Mouse (Mus musculus) kidney, embryonic 14.5 days (tissue): ENCODE data around the gene Ndufs7. TPM values are rescaled to one million over a fixed set of nuclear protein-coding genes. Genes with fewer than 3 reads are reported as not detected.

ENCODE experiments used
- microRNA-seq: library from miRNA; unstranded; fragments of <30 nt; microRNA quantifications from one replicate; pipeline ENCODE4, GENCODE M21; 2016
- polyA plus RNA-seq: library from polyadenylated mRNA; unstranded; fragments of >200 nt; fragmentation: Nextera tagmentation; extraction: Ambion mirVana; gene quantifications from 2 replicates; pipeline ENCODE4 v1.2.1, GENCODE M21; 2014

Gene Ndufs7
- polyA plus RNA-seq, 1 experiment from 2014 or later = 390 TPM

Small RNA genes lying within 50 kb of the gene (microRNA-seq; reads per million reads assigned to microRNA genes)
- 1.1 reads per million for gene Mir6911

Other genes starting within 250 kb of the Ndufs7 start
- gene Arhgap45, start 232.5 kb upstream of the Ndufs7 start, polyA plus RNA-seq = 4.8 and 7.7 TPM in 2 replicates
- gene Polr2e, start 209.3 kb upstream of the Ndufs7 start, polyA plus RNA-seq = 276 and 310 TPM in 2 replicates
- gene Gpx4, start 202.0 kb upstream of the Ndufs7 start, polyA plus RNA-seq = 552 and 641 TPM in 2 replicates
- gene Sbno2, start 143.6 kb upstream of the Ndufs7 start, polyA plus RNA-seq = 10.6 and 14.8 TPM in 2 replicates
- 26.6 and 42.0 TPM in 2 replicates for gene Stk11, start 133.3 kb upstream of the Ndufs7 start, polyA plus RNA-seq
- gene Atp5d, start 110.5 kb upstream of the Ndufs7 start, polyA plus RNA-seq = 519 and 582 TPM in 2 replicates
- gene Cbarp, start 108.3 kb upstream of the Ndufs7 start, polyA plus RNA-seq = 8.1 and 8.4 TPM in 2 replicates
- 42.3 and 46.2 TPM in 2 replicates for gene Midn, start 100.8 kb upstream of the Ndufs7 start, polyA plus RNA-seq
- gene Cirbp, start 83.1 kb upstream of the Ndufs7 start, polyA plus RNA-seq = 80.0 and 104 TPM in 2 replicates
- 10.3 and 12.1 TPM in 2 replicates for gene 1600002K03Rik, start 76.2 kb upstream of the Ndufs7 start, polyA plus RNA-seq
- 15.4 and 17.3 TPM in 2 replicates for gene Efna2, start 69.6 kb upstream of the Ndufs7 start, polyA plus RNA-seq
- gene Mum1, start 22.7 kb upstream of the Ndufs7 start, polyA plus RNA-seq = 64.4 and 65.1 TPM in 2 replicates
- 30.2 and 33.6 TPM in 2 replicates for gene Gamt, start 11.9 kb downstream of the Ndufs7 start, polyA plus RNA-seq
- gene Dazap1, start 12.4 kb downstream of the Ndufs7 start, polyA plus RNA-seq = 45.8 and 56.9 TPM in 2 replicates
- 1,166 and 1,350 TPM in 2 replicates for gene Rps15, start 43.3 kb downstream of the Ndufs7 start, polyA plus RNA-seq
- gene Apc2, start 46.9 kb downstream of the Ndufs7 start, polyA plus RNA-seq = 1.0 and 1.4 TPM in 2 replicates
- gene 2310011J03Rik, start 71.4 kb downstream of the Ndufs7 start, polyA plus RNA-seq = 36.1 and 40.5 TPM in 2 replicates
- gene Pcsk4, start 80.4 kb downstream of the Ndufs7 start, polyA plus RNA-seq = 6.2 and 8.1 TPM in 2 replicates
- gene Reep6, start 80.8 kb downstream of the Ndufs7 start, polyA plus RNA-seq = 5.6 and 7.1 TPM in 2 replicates
- 1.2 and 2.7 TPM in 2 replicates for gene Adamtsl5, start 99.3 kb downstream of the Ndufs7 start, polyA plus RNA-seq
- 0.62 and 0.66 TPM in 2 replicates for gene Plk5, start 107.3 kb downstream of the Ndufs7 start, polyA plus RNA-seq
- 8.7 and 14.6 TPM in 2 replicates for gene Mex3d, start 138.5 kb downstream of the Ndufs7 start, polyA plus RNA-seq
- 248 and 270 TPM in 2 replicates for gene Mbd3, start 150.4 kb downstream of the Ndufs7 start, polyA plus RNA-seq
- gene Uqcr11, start 157.7 kb downstream of the Ndufs7 start, polyA plus RNA-seq = 806 and 1,046 TPM in 2 replicates
- 134 and 162 TPM in 2 replicates for gene Tcf3, start 184.5 kb downstream of the Ndufs7 start, polyA plus RNA-seq
- gene Onecut3, start 245.7 kb downstream of the Ndufs7 start, polyA plus RNA-seq = not detected in 2 replicates